Mouse (Mus musculus) MEL (cell line): ENCODE measurements around the gene Ksr1. TPM values are rescaled to one million over a fixed set of nuclear protein-coding genes. Genes with fewer than 3 reads are reported as not detected.

ENCODE experiments used
- DNase-seq: peaks from one replicate; pipeline ENCODE4 v3.0.0; 2011; ENCODE audit warnings: low read depth, low spot score
- H3K27ac ChIP-seq: 2 replicates; pipeline ENCODE4 v1.5.1; 2012; ENCODE audit warnings: low read depth, mild to moderate bottlenecking, control low read depth, low read length, moderate library complexity; ENCODE audit not compliant: control insufficient read depth
- H3K27me3 ChIP-seq, 2 experiments: fragments of 150-350 bp in 1 of 2; sonication (generic) in 1 of 2; 2 replicates each; pipeline ENCODE4 v1.6.1; 2012; ENCODE audit warnings: low read length in 2 of 2, mild to moderate bottlenecking in 2 of 2, improper control_type of control experiment in 1 of 2, moderate library complexity in 1 of 2; ENCODE audit not compliant: insufficient read depth in 2 of 2, control insufficient read depth in 1 of 2
- H3K36me3 ChIP-seq, 2 experiments: 2 replicates each; pipeline ENCODE4 v1.6.1; 2012 to 2014; ENCODE audit warnings: low read length in 2 of 2, improper control_type of control experiment in 1 of 2, inconsistent platforms in 1 of 2, mild to moderate bottlenecking in 1 of 2; ENCODE audit not compliant: insufficient read depth in 2 of 2, control insufficient read depth in 1 of 2
- H3K4me1 ChIP-seq, 2 experiments: fragments of 150-350 bp in 1 of 2; sonication (generic) in 1 of 2; 2 replicates each; pipeline ENCODE4 v1.6.1; 2012; ENCODE audit warnings: low read length in 2 of 2, improper control_type of control experiment in 1 of 2, mild to moderate bottlenecking in 1 of 2; ENCODE audit not compliant: insufficient read depth in 2 of 2, control insufficient read depth in 1 of 2
- H3K4me3 ChIP-seq, 2 experiments: fragments of 150-350 bp in 1 of 2; sonication (generic) in 1 of 2; 2 replicates each; pipeline ENCODE4 v1.5.1; 2012; ENCODE audit warnings: low read depth in 2 of 2, low read length in 2 of 2, mild to moderate bottlenecking in 2 of 2, moderate library complexity in 2 of 2, control low read depth in 1 of 2, improper control_type of control experiment in 1 of 2; ENCODE audit not compliant: control insufficient read depth in 1 of 2, insufficient read depth in 1 of 2
- H3K79me2 ChIP-seq: 2 replicates; pipeline ENCODE4 v1.6.1; 2012; ENCODE audit warnings: mild to moderate bottlenecking, low read length, moderate library complexity; ENCODE audit not compliant: control insufficient read depth, poor library complexity, insufficient read depth
- H3K9ac ChIP-seq: 2 replicates; pipeline ENCODE4 v1.6.1; 2012; ENCODE audit warnings: low read depth, mild to moderate bottlenecking, control low read depth, low read length, moderate library complexity; ENCODE audit not compliant: control insufficient read depth, poor library complexity, severe bottlenecking
- H3K9me3 ChIP-seq: fragments of 150-350 bp; sonication (generic); replicated peaks from 2 replicates; pipeline ENCODE4 v1.6.1; 2012; ENCODE audit warnings: mild to moderate bottlenecking, low read length, improper control_type of control experiment, moderate library complexity; ENCODE audit not compliant: insufficient read depth
- CHD1 ChIP-seq: IDR thresholded peaks from 2 replicates; pipeline ENCODE4 v1.6.1; 2012; ENCODE audit warnings: low read depth, mild to moderate bottlenecking, inconsistent platforms, low read length, improper control_type of control experiment
- CHD2 ChIP-seq: IDR thresholded peaks from 2 replicates; pipeline ENCODE4 v1.6.1; 2011; ENCODE audit warnings: low read length, improper control_type of control experiment
- CTCF ChIP-seq, 3 experiments: IDR thresholded peaks in 2 of 3; conservative IDR thresholded peaks in 1 of 3; 2 replicates each; pipeline ENCODE4 v1.5.1; 2011 to 2012; ENCODE audit warnings: low read length in 3 of 3, low read depth in 2 of 3, mild to moderate bottlenecking in 2 of 3, improper control_type of control experiment in 1 of 3, inconsistent platforms in 1 of 3, mixed read lengths in 1 of 3, moderate library complexity in 1 of 3; ENCODE audit not compliant: control insufficient read depth in 1 of 3, insufficient read depth in 1 of 3, poor library complexity in 1 of 3, severe bottlenecking in 1 of 3
- E2F4 ChIP-seq: IDR thresholded peaks from 2 replicates; pipeline ENCODE4 v1.6.1; 2011; ENCODE audit warnings: low read depth, low read length, improper control_type of control experiment, borderline replicate concordance
- ELF1 ChIP-seq: IDR thresholded peaks from 2 replicates; pipeline ENCODE4 v1.6.1; 2014; ENCODE audit warnings: low read depth, mild to moderate bottlenecking, inconsistent platforms, low read length, improper control_type of control experiment, moderate library complexity
- EP300 ChIP-seq, 2 experiments: IDR thresholded peaks; 2 replicates each; pipeline ENCODE4 v1.6.1; 2011; ENCODE audit warnings: improper control_type of control experiment in 2 of 2, low read length in 2 of 2, low read depth in 1 of 2, mild to moderate bottlenecking in 1 of 2
- ETS1 ChIP-seq: IDR thresholded peaks from 2 replicates; pipeline ENCODE4 v1.6.1; 2012; ENCODE audit warnings: low read depth, mild to moderate bottlenecking, inconsistent platforms, low read length, improper control_type of control experiment, moderate library complexity
- HCFC1 ChIP-seq: IDR thresholded peaks from 2 replicates; pipeline ENCODE4 v1.6.1; 2012; ENCODE audit warnings: low read depth, mild to moderate bottlenecking, inconsistent platforms, low read length, improper control_type of control experiment, moderate library complexity
- JUND ChIP-seq: IDR thresholded peaks from 2 replicates; pipeline ENCODE4 v1.6.1; 2011; ENCODE audit warnings: low read depth, mild to moderate bottlenecking, improper control_type of control experiment, low read length
- KAT2A ChIP-seq: conservative IDR thresholded peaks from 2 replicates; pipeline ENCODE4 v1.6.1; 2012; ENCODE audit warnings: low read depth, low read length, improper control_type of control experiment, inconsistent platforms
- MAFK ChIP-seq: IDR thresholded peaks from 2 replicates; pipeline ENCODE4 v1.6.1; 2011; ENCODE audit warnings: low read depth, mild to moderate bottlenecking, low read length, improper control_type of control experiment, borderline replicate concordance
- MEF2A ChIP-seq: IDR thresholded peaks from 2 replicates; pipeline ENCODE4 v1.6.1; 2014; ENCODE audit warnings: low read depth, mild to moderate bottlenecking, inconsistent platforms, low read length, improper control_type of control experiment; ENCODE audit not compliant: poor library complexity, insufficient replicate concordance, severe bottlenecking; ENCODE audit errors: extremely low read depth
- MYC ChIP-seq: IDR thresholded peaks from 2 replicates; pipeline ENCODE4 v1.6.1; 2011; ENCODE audit warnings: low read depth, mild to moderate bottlenecking, low read length, improper control_type of control experiment, moderate library complexity
- NELFE ChIP-seq: IDR thresholded peaks from 2 replicates; pipeline ENCODE4 v1.6.1; 2011; ENCODE audit warnings: low read depth, low read length, improper control_type of control experiment
- POLR2A ChIP-seq, 2 experiments: IDR thresholded peaks; 2 replicates each; pipeline ENCODE4 v1.6.1; 2011 to 2012; ENCODE audit warnings: low read length in 2 of 2, mild to moderate bottlenecking in 2 of 2, control low read depth in 1 of 2, improper control_type of control experiment in 1 of 2, low read depth in 1 of 2, moderate library complexity in 1 of 2; ENCODE audit not compliant: control insufficient read depth in 1 of 2, insufficient read depth in 1 of 2, poor library complexity in 1 of 2
- POLR2AphosphoS2 ChIP-seq: IDR thresholded peaks from 2 replicates; pipeline ENCODE4 v1.6.1; 2011; ENCODE audit warnings: low read length, improper control_type of control experiment
- POLR2AphosphoS5 ChIP-seq: IDR thresholded peaks from 2 replicates; pipeline ENCODE4 v1.6.1; 2012; ENCODE audit warnings: low read depth, borderline replicate concordance, mild to moderate bottlenecking, inconsistent platforms, low read length, moderate library complexity, mixed read lengths
- USF2 ChIP-seq, 2 experiments: IDR thresholded peaks; 2 replicates each; pipeline ENCODE4 v1.6.1; 2011 to 2012; ENCODE audit warnings: improper control_type of control experiment in 2 of 2, low read length in 2 of 2, borderline replicate concordance in 1 of 2, inconsistent platforms in 1 of 2, low read depth in 1 of 2, mild to moderate bottlenecking in 1 of 2; ENCODE audit not compliant: insufficient read depth in 1 of 2
- ZMIZ1 ChIP-seq: IDR thresholded peaks from 2 replicates; pipeline ENCODE4 v1.6.1; 2012; ENCODE audit warnings: low read depth, mild to moderate bottlenecking, inconsistent platforms, low read length, improper control_type of control experiment, moderate library complexity
- polyA plus RNA-seq, 2 experiments: library from polyadenylated mRNA; stranded (reverse) in 1 of 2; unstranded in 1 of 2; fragments of >175 nt in 1 of 2; fragments of >200 nt in 1 of 2; gene quantifications; 2 replicates each; pipeline versions ENCODE4 v1.2.1 to v1.2.4; 2012; ENCODE audit warnings: low replicate concordance in 2 of 2, low read depth in 1 of 2; ENCODE audit not compliant: insufficient read length in 2 of 2, insufficient read depth in 1 of 2, missing spikeins in 1 of 2
- total RNA-seq: library from RNA; depleted of rRNA; stranded (reverse); fragments of 300-350 nt; gene quantifications from 2 replicates; pipeline ENCODE4 v1.2.3, GENCODE M21; 2012

Gene Ksr1
- total and polyA plus RNA-seq, 3 experiments = 9.7 to 18.4 TPM; not detected in 1

DNA sequence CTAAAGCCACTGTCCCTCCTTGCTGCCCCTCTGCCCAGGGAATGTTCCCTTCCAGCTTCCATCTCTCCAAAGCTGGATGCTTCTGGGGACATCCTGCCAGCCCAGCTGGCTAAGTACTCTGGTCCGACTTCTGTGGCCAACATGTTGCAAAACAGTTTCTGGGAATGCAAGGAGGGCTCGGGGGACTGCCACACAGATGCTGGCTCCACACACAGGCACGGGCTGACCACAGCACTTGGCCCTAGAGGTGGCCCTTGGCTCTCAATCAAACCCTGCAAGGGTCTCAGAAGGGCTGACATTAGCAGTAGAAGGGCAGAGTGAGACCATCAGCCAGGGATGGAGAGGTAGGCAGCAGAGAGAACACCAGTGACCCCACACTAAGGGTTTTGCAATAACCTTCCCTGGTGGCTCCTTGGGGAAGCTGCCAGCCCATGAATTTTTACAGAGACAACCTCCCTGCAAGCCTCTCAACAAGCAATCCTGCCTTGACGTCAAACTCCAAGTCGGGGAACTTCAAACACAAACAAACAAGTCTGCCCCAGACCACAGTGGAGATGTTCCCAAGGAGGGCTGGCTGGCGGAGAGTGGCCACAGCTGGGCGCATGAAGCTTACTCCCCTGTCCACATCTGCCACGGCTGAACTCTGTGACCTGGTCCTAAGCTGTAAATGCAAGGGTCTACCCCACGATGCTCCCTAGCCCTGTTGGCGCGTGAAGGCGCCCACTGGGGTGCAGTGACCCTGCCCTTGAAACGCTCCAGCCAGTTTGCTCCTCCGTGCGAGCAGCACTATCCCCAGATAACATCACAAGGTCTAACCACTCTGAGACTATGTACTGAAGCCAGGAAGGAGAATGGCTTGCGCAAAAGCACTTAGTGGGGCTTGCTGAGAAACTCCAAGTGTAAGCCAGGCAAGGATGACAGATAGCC lies 65.0 kb downstream of the Ksr1 start:
- H3K36me3 ChIP-seq = peaks cover 0 to 6% of the 10 kb centered on the region in 2 experiments; a peak in 2 of 4 replicates
- no peak for DNase-seq
- H3K27me3 ChIP-seq = no peaks in the 10 kb centered on the region

DNA sequence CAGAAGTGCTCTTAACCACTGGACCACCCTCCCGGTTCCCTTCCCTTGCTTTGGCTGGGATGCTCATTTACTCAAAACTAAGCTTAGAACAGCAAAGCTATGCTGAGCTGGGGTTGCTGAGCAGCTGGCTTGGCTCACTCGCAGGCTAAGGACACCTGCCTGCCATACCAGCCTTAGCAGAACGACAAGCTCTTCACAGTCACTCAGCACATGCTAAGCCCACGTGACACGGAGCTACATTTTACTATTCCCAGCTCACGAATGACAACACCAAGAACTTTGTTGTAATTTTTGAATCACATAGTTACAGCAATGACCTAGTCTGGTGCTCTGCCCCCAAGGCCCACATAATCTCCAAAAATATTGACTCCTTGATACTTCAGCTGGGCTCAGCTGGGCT lies 66.1 kb downstream of the Ksr1 start:
- H3K27me3 ChIP-seq = no peaks in the 10 kb centered on the region
- no peak overlapping the region for H3K27ac ChIP-seq
- H3K4me3 ChIP-seq = no peak overlapping the region
- H3K9ac ChIP-seq = no peak overlapping the region
- TF ChIP-seq CHD2 (no peak), USF2 (IDR thresholded peaks at IDR 0.05; ENCODE audit: borderline replicate concordance in 1 of 2, insufficient read depth in 1 of 2, low read depth in 1 of 2, low read length in 2 of 2) (no peak), HCFC1 (no peak), POLR2AphosphoS5 (no peak), CHD1 (no peak), POLR2AphosphoS2 (no peak), EP300 (IDR thresholded peaks at IDR 0.05; ENCODE audit: low read depth in 1 of 2, low read length in 2 of 2) (no peak), NELFE (no peak), ZMIZ1 (no peak), E2F4 (no peak), JUND (no peak), POLR2A (IDR thresholded peaks at IDR 0.05; ENCODE audit: control insufficient read depth in 1 of 2, insufficient read depth in 1 of 2, low read depth in 1 of 2, low read length in 2 of 2, poor library complexity in 1 of 2) (no peak), MEF2A (no peak), CTCF (IDR thresholded peaks at IDR 0.05 in 2 of 3, conservative IDR thresholded peaks at IDR 0.05 in 1 of 3; ENCODE audit: control insufficient read depth in 1 of 3, insufficient read depth in 1 of 3, low read depth in 2 of 3, low read length in 3 of 3, poor library complexity in 1 of 3, severe bottlenecking in 1 of 3) (no peak), KAT2A (no peak)
- H3K4me1 ChIP-seq = peaks cover 7 to 21% of the 10 kb centered on the region in 2 experiments
- H3K36me3 ChIP-seq = peaks cover 0 to 18% of the 10 kb centered on the region in 2 experiments; a peak in 2 of 4 replicates
- DNase-seq = no peak
- H3K79me2 ChIP-seq = peaks cover 2% of the 10 kb centered on the region; the same call in 1 of the 2 replicates
- H3K9me3 ChIP-seq = no peaks in the 10 kb centered on the region

More for the DNA sequence above, 65.0 kb downstream of the Ksr1 start:
- TF ChIP-seq MYC = no peak
- TF ChIP-seq CTCF (IDR thresholded peaks at IDR 0.05 in 2 of 3, conservative IDR thresholded peaks at IDR 0.05 in 1 of 3; ENCODE audit: control insufficient read depth in 1 of 3, insufficient read depth in 1 of 3, low read depth in 2 of 3, low read length in 3 of 3, poor library complexity in 1 of 3, severe bottlenecking in 1 of 3) = no peak
- TF ChIP-seq ELF1 = no peak
- TF ChIP-seq ETS1 = no peak
- no peak for TF ChIP-seq HCFC1
- no peak for TF ChIP-seq EP300 (IDR thresholded peaks at IDR 0.05; ENCODE audit: low read depth in 1 of 2, low read length in 2 of 2)
- TF ChIP-seq MAFK = no peak
- Histone ChIP-seq H3K27ac (no peak overlapping the region), H3K9me3 (no peaks in the 10 kb centered on the region), H3K79me2 (no peaks in the 10 kb centered on the region), H3K9ac (no peak overlapping the region), H3K4me3 (no peak overlapping the region), H3K4me1 (peaks cover under 1 to 16% of the 10 kb centered on the region in 2 experiments)
